Mouse (Mus musculus) neural tube, embryonic 14.5 days (tissue): Measurements from ENCODE around the gene Kalrn. TPM values are rescaled to one million over a fixed set of nuclear protein-coding genes. Genes with fewer than 3 reads are reported as not detected.

Experiments used
- ATAC-seq: fragments of 200-750 bp; cut with Nextera tagmentation; 2 replicates; pipeline ENCODE4 v1.8.0; 2017; ENCODE audit warnings: low read depth, mild to moderate bottlenecking, moderate TSS enrichment, moderate library complexity
- H3K27ac ChIP-seq: fragments of 300-500 bp; sonication (generic); 2 replicates; pipeline ENCODE4 v1.5.1; 2014; ENCODE audit warnings: low read depth, mild to moderate bottlenecking, control low read depth, low read length, moderate library complexity, mixed read lengths
- H3K27me3 ChIP-seq: fragments of 300-500 bp; sonication (generic); 2 replicates; pipeline ENCODE4 v1.6.1; 2014; ENCODE audit warnings: low read length; ENCODE audit not compliant: control insufficient read depth, insufficient read depth
- H3K36me3 ChIP-seq: fragments of 300-500 bp; sonication (generic); 2 replicates; pipeline ENCODE4 v1.6.1; 2014; ENCODE audit warnings: low read length, mixed read lengths; ENCODE audit not compliant: control insufficient read depth, insufficient read depth
- H3K4me1 ChIP-seq: fragments of 300-500 bp; sonication (generic); 2 replicates; pipeline ENCODE4 v1.6.1; 2014; ENCODE audit warnings: low read length; ENCODE audit not compliant: control insufficient read depth, insufficient read depth
- H3K4me2 ChIP-seq: fragments of 300-500 bp; sonication (generic); 2 replicates; pipeline ENCODE4 v1.6.1; 2014; ENCODE audit warnings: mild to moderate bottlenecking, low read depth, low read length, control low read depth
- H3K4me3 ChIP-seq: fragments of 300-500 bp; sonication (generic); 2 replicates; pipeline ENCODE4 v1.5.1; 2014; ENCODE audit warnings: low read depth, low read length, control low read depth, mixed read lengths
- H3K9ac ChIP-seq: fragments of 300-500 bp; sonication (generic); replicated peaks from 2 replicates; pipeline ENCODE4 v1.6.1; 2014; ENCODE audit warnings: low read depth, mild to moderate bottlenecking, control low read depth, low read length, mixed read lengths
- H3K9me3 ChIP-seq: fragments of 300-500 bp; sonication (generic); 2 replicates; pipeline ENCODE4 v1.6.1; 2016; ENCODE audit warnings: low read length; ENCODE audit not compliant: control insufficient read depth
- WGBS: fragments of 180-500 bp; shearing (Covaris S2); extraction: QIAGEN DNeasy Blood & Tissue Kit; methylation state at CpG from one replicate; pipeline ENCODE4 v1.1.7; 2014; 5-methylcytosine and 5-hydroxymethylcytosine counted together
- polyA plus RNA-seq: library from polyadenylated mRNA; unstranded; fragments of >200 nt; fragmentation: Nextera tagmentation; extraction: Ambion mirVana; gene quantifications from 2 replicates; pipeline ENCODE4 v1.2.1, GENCODE M21; 2014

Kalrn gene
- polyA plus RNA-seq, 1 experiment from 2014 or later, result 34.2 TPM

GRCm38 (mm10) chr16:34172572-34173181, 400.7 kb downstream of the Kalrn start:
- Histone ChIP-seq H3K9ac (no peak overlapping the region), H3K4me2 (no peak overlapping the region), H3K27ac (no peak overlapping the region), H3K4me3 (no peak overlapping the region), H3K36me3 (peaks cover 52% of the 10 kb centered on the region), H3K27me3 (no peaks in the 10 kb centered on the region), H3K9me3 (no peaks in the 10 kb centered on the region), H3K4me1 (no peaks in the 10 kb centered on the region)
- no peak for ATAC-seq
- WGBS, result 94% methylated on average over 11 of the region's 11 CpGs

GRCm38 (mm10) chr16:34167042-34167441, 406.3 kb downstream of the Kalrn start:
- H3K27ac ChIP-seq, result no peak overlapping the region
- ATAC-seq, result no peak
- 69% methylated on average over 5 of the region's 5 CpGs for WGBS
- peaks cover 17% of the 10 kb centered on the region for H3K36me3 ChIP-seq
- no peak overlapping the region for H3K4me3 ChIP-seq
- H3K9me3 ChIP-seq, result no peaks in the 10 kb centered on the region
- no peak overlapping the region for H3K4me2 ChIP-seq
- no peaks in the 10 kb centered on the region for H3K4me1 ChIP-seq
- H3K9ac ChIP-seq, result no peak overlapping the region
- no peaks in the 10 kb centered on the region for H3K27me3 ChIP-seq

GRCm38 (mm10) chr16:34163086-34163485, 410.2 kb downstream of the Kalrn start:
- no peak overlapping the region for H3K9ac ChIP-seq
- WGBS, result 75% methylated on average over 9 of the region's 9 CpGs

GRCm38 (mm10) chr16:34159576-34159975, 413.8 kb downstream of the Kalrn start:
- H3K36me3 ChIP-seq, result no peaks in the 10 kb centered on the region
- no peak overlapping the region for H3K27ac ChIP-seq
- no peaks in the 10 kb centered on the region for H3K27me3 ChIP-seq
- ATAC-seq, result no peak
- no peak overlapping the region for H3K4me3 ChIP-seq
- H3K9ac ChIP-seq, result no peak overlapping the region
- no peaks in the 10 kb centered on the region for H3K9me3 ChIP-seq
- WGBS, result 94% methylated on average over 3 of the region's 3 CpGs
- H3K4me1 ChIP-seq, result no peaks in the 10 kb centered on the region
- no peak overlapping the region for H3K4me2 ChIP-seq

More at GRCm38 (mm10) chr16:34163086-34163485, 410.2 kb downstream of the Kalrn start:
- Histone ChIP-seq H3K4me1 (no peaks in the 10 kb centered on the region), H3K4me3 (no peak overlapping the region), H3K4me2 (no peak overlapping the region), H3K27ac (no peak overlapping the region), H3K27me3 (no peaks in the 10 kb centered on the region), H3K9me3 (no peaks in the 10 kb centered on the region), H3K36me3 (0 out of 2 replicates have a peak, but pooled peaks cover 2% of the 10 kb centered on the region)
- no peak for ATAC-seq

- 68% methylated on average over 4 of the region's 4 CpGs for WGBS
- no peak overlapping the region for H3K4me3 ChIP-seq
- H3K9ac ChIP-seq, result no peak overlapping the region
- no peaks in the 10 kb centered on the region for H3K27me3 ChIP-seq
- H3K4me1 ChIP-seq, result no peaks in the 10 kb centered on the region
- H3K36me3 ChIP-seq, result no peaks in the 10 kb centered on the region
- no peak overlapping the region for H3K4me2 ChIP-seq
- ATAC-seq, result no peak
- H3K9me3 ChIP-seq, result no peaks in the 10 kb centered on the region
- no peak overlapping the region for H3K27ac ChIP-seq
Measured at GRCm38 (mm10) chr16:34157386-34158135, 415.8 kb downstream of the Kalrn start.

- Histone ChIP-seq H3K27ac (no peak overlapping the region), H3K9ac (no peak overlapping the region), H3K27me3 (no peaks in the 10 kb centered on the region), H3K36me3 (no peaks in the 10 kb centered on the region), H3K4me1 (peaks cover 8% of the 10 kb centered on the region; the same call in 1 of the 2 replicates), H3K9me3 (no peaks in the 10 kb centered on the region), H3K4me2 (no peak overlapping the region), H3K4me3 (no peak overlapping the region)
- ATAC-seq, result no peak
- 83% methylated on average over 3 of the region's 3 CpGs for WGBS
Measured at GRCm38 (mm10) chr16:34155696-34156095, 417.6 kb downstream of the Kalrn start.

- 85% methylated on average over 3 of the region's 3 CpGs for WGBS
- H3K27ac ChIP-seq, result no peak overlapping the region
Measured at GRCm38 (mm10) chr16:34154903-34155302, 418.4 kb downstream of the Kalrn start.

GRCm38 (mm10) chr16:34151528-34152071, 421.7 kb downstream of the Kalrn start:
- ATAC-seq, result peak; percentile 66; the same call in 1 of the 2 replicates
- H3K27me3 ChIP-seq, result no peaks in the 10 kb centered on the region
- H3K4me2 ChIP-seq, result no peak overlapping the region
- peaks cover 8% of the 10 kb centered on the region; the same call in 1 of the 2 replicates for H3K4me1 ChIP-seq
- no peak overlapping the region for H3K9ac ChIP-seq
- H3K36me3 ChIP-seq, result no peaks in the 10 kb centered on the region
- no peaks in the 10 kb centered on the region for H3K9me3 ChIP-seq
- no peak overlapping the region for H3K27ac ChIP-seq
- H3K4me3 ChIP-seq, result no peak overlapping the region
- 45% methylated on average over 3 of the region's 3 CpGs for WGBS

More at GRCm38 (mm10) chr16:34154903-34155302, 418.4 kb downstream of the Kalrn start:
- no peak overlapping the region for H3K4me2 ChIP-seq
- no peaks in the 10 kb centered on the region for H3K9me3 ChIP-seq
- no peaks in the 10 kb centered on the region for H3K36me3 ChIP-seq
- no peak overlapping the region for H3K4me3 ChIP-seq
- H3K27me3 ChIP-seq, result no peaks in the 10 kb centered on the region
- peaks cover 8% of the 10 kb centered on the region; the same call in 1 of the 2 replicates for H3K4me1 ChIP-seq
- no peak overlapping the region for H3K9ac ChIP-seq
- ATAC-seq, result no peak

GRCm38 (mm10) chr16:34141670-34142069, 431.7 kb downstream of the Kalrn start:
- Histone ChIP-seq H3K4me1 (no peaks in the 10 kb centered on the region), H3K4me2 (no peak overlapping the region), H3K9me3 (no peaks in the 10 kb centered on the region), H3K4me3 (no peak overlapping the region), H3K27me3 (no peaks in the 10 kb centered on the region), H3K9ac (no peak overlapping the region), H3K27ac (no peak overlapping the region), H3K36me3 (no peaks in the 10 kb centered on the region)
- ATAC-seq, result no peak
- 88% methylated on average over 8 of the region's 8 CpGs for WGBS
